ENCODE assay signal across 7 mouse cellular contexts in the genomic region with DNA sequence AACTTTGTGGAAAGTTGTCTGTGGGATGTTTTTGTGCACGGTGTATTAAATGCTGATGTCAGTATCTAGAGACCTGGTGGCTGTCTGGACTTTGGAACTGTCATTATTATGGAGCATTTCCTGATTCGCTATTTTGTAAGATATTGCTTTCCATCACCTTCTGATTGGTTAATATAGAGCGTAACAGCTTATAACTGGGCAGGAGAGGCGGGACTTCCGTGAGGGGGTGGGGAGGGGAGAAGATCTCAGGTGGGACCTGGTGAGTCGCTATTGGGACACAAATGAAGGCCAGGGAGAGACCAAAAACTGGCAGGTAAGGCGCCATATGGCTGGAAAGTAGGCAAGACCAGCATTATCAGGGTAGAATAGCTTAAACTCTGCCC. TPM values are rescaled to one million over a fixed set of nuclear protein-coding genes. Genes with fewer than 3 reads are reported as not detected.
DNase-seq lines count a peak whose midpoint lies in the region; ATAC-seq and TF ChIP-seq lines count a peak whose summit lies in the region.

No protein-coding gene starts in this region.

- DNase-seq in CH12.LX (ENCODE audit: extremely low read depth) (peak; percentile 63), ES-E14 (ENCODE audit: low read depth, low spot score) (peak; percentile 58)
- no peak for DNase-seq in hindbrain, embryonic 11.5 days (ENCODE audit: low spot score)
- DNase-seq in liver, adult 2 months (ENCODE audit: extremely low read depth, low read depth, low spot score): peak; percentile 98
- no peak for DNase-seq in right cerebral cortex, adult 18-20 months
- DNase-seq in left cerebral cortex, adult 2 months (ENCODE audit: extremely low spot score in 1 of 2, low spot score in 2 of 2): no peak

- H3K79me2 ChIP-seq in CH12.LX (replicated peaks; ENCODE audit: control insufficient read depth, extremely low read depth, insufficient read depth, poor library complexity, severe bottlenecking): no peaks in the 10 kb centered on the region
- H3K79me2 ChIP-seq in liver, adult 2 months (ENCODE audit: control insufficient read depth, insufficient read depth, low read length): no peaks in the 10 kb centered on the region

- WGBS in hindbrain, embryonic 11.5 days: 54% methylated on average over 7 of the region's 7 CpGs
- 19% methylated on average over 7 of the region's 7 CpGs for WGBS in liver, adult 2 months
- 58% methylated on average over 7 of the region's 7 CpGs for WGBS in stomach, embryonic 15.5 days

- in situ Hi-C loops in CH12.LX (cut with MboI; ENCODE audit: low pct_ligation_motif_present, low pct_unique_long_range_greater_than_20kb, low sequenced_read_pairs): no loop called here
- in situ Hi-C loops in ES-E14 (cut with MboI; ENCODE audit: low sequenced_read_pairs in 2 of 2, unreplicated experiment in 2 of 2): no loop called here

- TF ChIP-seq CTCF in CH12.LX (conservative IDR thresholded peaks at IDR 0.05 in 1 of 2, IDR thresholded peaks at IDR 0.05 in 1 of 2; ENCODE audit: low read depth in 2 of 2, low read length in 2 of 2): no peak
- TF ChIP-seq CTCF in liver, adult 2 months (IDR thresholded peaks at IDR 0.05; ENCODE audit: low read depth, low read length): no peak
- no peak for TF ChIP-seq CTCF in left cerebral cortex, adult 2 months (IDR thresholded peaks at IDR 0.05)

- H3K9me3 ChIP-seq in CH12.LX (replicated peaks; ENCODE audit: low read length) (no peaks in the 10 kb centered on the region), ES-E14 (ENCODE audit: control insufficient read depth, insufficient read depth, low read depth, low read length) (no peaks in the 10 kb centered on the region)
- H3K9me3 ChIP-seq in hindbrain, embryonic 11.5 days (ENCODE audit: control insufficient read depth, low read length): no peaks in the 10 kb centered on the region
- no peaks in the 10 kb centered on the region for H3K9me3 ChIP-seq in stomach, embryonic 15.5 days

- H3K36me3 ChIP-seq in CH12.LX (replicated peaks in 1 of 2; ENCODE audit: control insufficient read depth in 1 of 2, insufficient read depth in 1 of 2, low read length in 1 of 2): peaks cover 0 to 4% of the 10 kb centered on the region in 2 experiments
- H3K36me3 ChIP-seq in ES-E14 (ENCODE audit: control insufficient read depth, insufficient read depth, low read length, poor library complexity, severe bottlenecking): no peaks in the 10 kb centered on the region
- no peaks in the 10 kb centered on the region for H3K36me3 ChIP-seq in hindbrain, embryonic 11.5 days (ENCODE audit: control insufficient read depth, insufficient read depth, low read length)
- H3K36me3 ChIP-seq in liver, adult 2 months (ENCODE audit: control insufficient read depth, insufficient read depth, low read length): peaks cover 15% of the 10 kb centered on the region
- no peaks in the 10 kb centered on the region for H3K36me3 ChIP-seq in stomach, embryonic 15.5 days

- dilution Hi-C loops in CH12.LX (cut with MboI; ENCODE audit: extremely low pct_ligation_motif_present, extremely low pct_unique_long_range_greater_than_20kb, low sequenced_read_pairs): no loop called here

- H3K27ac ChIP-seq in CH12.LX (ENCODE audit: insufficient read depth, low read depth): no peak overlapping the region
- peak overlapping the region; percentile 23; the same call in 1 of the 2 replicates for H3K27ac ChIP-seq in ES-E14 (ENCODE audit: insufficient read depth, low read depth, low read length, poor library complexity, severe bottlenecking)
- H3K27ac ChIP-seq in hindbrain, embryonic 11.5 days (ENCODE audit: low read depth, low read length): no peak overlapping the region
- H3K27ac ChIP-seq in liver, adult 2 months (replicated peaks; ENCODE audit: insufficient read depth, low read depth, low read length): peak overlapping the region; percentile 91
- H3K27ac ChIP-seq in stomach, embryonic 15.5 days: no peak overlapping the region
- no peak overlapping the region for H3K27ac ChIP-seq in left cerebral cortex, adult 2 months

- H3K9ac ChIP-seq in CH12.LX (ENCODE audit: insufficient read depth, low read depth): no peak overlapping the region
- H3K9ac ChIP-seq in ES-E14 (ENCODE audit: insufficient read depth, low read depth, low read length, poor library complexity, severe bottlenecking): peak overlapping the region; percentile 62
- no peak overlapping the region for H3K9ac ChIP-seq in hindbrain, embryonic 11.5 days (ENCODE audit: low read depth, low read length)
- H3K9ac ChIP-seq in liver, adult 2 months (ENCODE audit: low read depth, low read length): peak overlapping the region; percentile 94
- no peak overlapping the region for H3K9ac ChIP-seq in stomach, embryonic 15.5 days

- H3K4me3 ChIP-seq in CH12.LX (replicated peaks in 1 of 3; ENCODE audit: low read depth in 2 of 3, low read length in 2 of 3, poor library complexity in 1 of 3): peak overlapping the region in 2 of 3 experiments; percentile 43 to 54
- H3K4me3 ChIP-seq in ES-E14 (ENCODE audit: insufficient read depth in 1 of 2, low read depth in 1 of 2, low read length in 2 of 2, poor library complexity in 1 of 2, severe bottlenecking in 1 of 2): peak overlapping the region; percentile 55 to 67
- H3K4me3 ChIP-seq in hindbrain, embryonic 11.5 days (ENCODE audit: low read depth, low read length): 0 out of 2 replicates have a peak overlapping the region, but pooled peaks have one; percentile 16
- H3K4me3 ChIP-seq in liver, adult 2 months (ENCODE audit: insufficient read depth, low read depth, low read length): peak overlapping the region; percentile 80
- H3K4me3 ChIP-seq in stomach, embryonic 15.5 days (replicated peaks): peak overlapping the region; percentile 6; the same call in 1 of the 2 replicates
- H3K4me3 ChIP-seq in left cerebral cortex, adult 2 months: no peak overlapping the region

- H3K27me3 ChIP-seq in CH12.LX (replicated peaks): no peaks in the 10 kb centered on the region
- H3K27me3 ChIP-seq in hindbrain, embryonic 11.5 days (ENCODE audit: control insufficient read depth, insufficient read depth, low read length): no peaks in the 10 kb centered on the region
- no peaks in the 10 kb centered on the region for H3K27me3 ChIP-seq in liver, adult 2 months (ENCODE audit: control insufficient read depth, insufficient read depth, low read length)
- no peaks in the 10 kb centered on the region for H3K27me3 ChIP-seq in stomach, embryonic 15.5 days (replicated peaks)

- ATAC-seq in hindbrain, embryonic 11.5 days (ENCODE audit: low FRiP score): peak; percentile 67; the same call in 1 of the 2 replicates
- ATAC-seq in stomach, embryonic 15.5 days (ENCODE audit: insufficient read depth, low FRiP score, low read depth): peak; percentile 70; the same call in 1 of the 2 replicates

- no peak for TF ChIP-seq EP300 in CH12.LX (IDR thresholded peaks at IDR 0.05; ENCODE audit: low read length)

- intact Hi-C loops in left cerebral cortex, adult 2 months (cut with DNase I): loop anchor here (5.0 kb wide), 1 partner anchor 124 kb away; no protein-coding TSS in a partner anchor

- H3K4me1 ChIP-seq in CH12.LX (ENCODE audit: control insufficient read depth in 1 of 2, insufficient read depth in 2 of 2): peaks cover 0 to 25% of the 10 kb centered on the region in 2 experiments; a peak in 2 of 4 replicates
- H3K4me1 ChIP-seq in ES-E14 (ENCODE audit: control insufficient read depth in 2 of 2, insufficient read depth in 2 of 2, low read length in 2 of 2, poor library complexity in 1 of 2): peaks cover 3 to 6% of the 10 kb centered on the region in 2 experiments; a peak in 3 of 4 replicates
- peaks cover 4% of the 10 kb centered on the region for H3K4me1 ChIP-seq in hindbrain, embryonic 11.5 days (replicated peaks; ENCODE audit: control insufficient read depth, insufficient read depth, low read length)
- H3K4me1 ChIP-seq in liver, adult 2 months (ENCODE audit: control insufficient read depth, insufficient read depth, low read length): peaks cover 4% of the 10 kb centered on the region
- H3K4me1 ChIP-seq in stomach, embryonic 15.5 days: peaks cover 3% of the 10 kb centered on the region; the same call in 1 of the 2 replicates

- no peak overlapping the region for H3K4me2 ChIP-seq in CH12.LX (ENCODE audit: insufficient read depth, low read depth, poor library complexity, severe bottlenecking)
- peak overlapping the region; percentile 22 for H3K4me2 ChIP-seq in hindbrain, embryonic 11.5 days (replicated peaks; ENCODE audit: low read depth, low read length)
- H3K4me2 ChIP-seq in stomach, embryonic 15.5 days: peak overlapping the region; percentile 36

- TF ChIP-seq RAD21 in CH12.LX (IDR thresholded peaks at IDR 0.05; ENCODE audit: low read depth, low read length): no peak

- no peak for TF ChIP-seq POLR2A in CH12.LX (IDR thresholded peaks at IDR 0.05; ENCODE audit: low read depth, low read length)
- TF ChIP-seq POLR2A in liver, adult 2 months (IDR thresholded peaks at IDR 0.05; ENCODE audit: extremely low read depth, insufficient read depth, low read length): peak; percentile 54; the same call in 1 of the 2 replicates

TF ChIP-seq in CH12.LX, 34 proteins besides CTCF, POLR2A, EP300 and RAD21 (continues in another document):
- TF ChIP-seq USF2 (conservative IDR thresholded peaks at IDR 0.05; ENCODE audit: low read depth, low read length) (no peak), ZMIZ1 (IDR thresholded peaks at IDR 0.05; ENCODE audit: low read depth, low read length) (no peak), CHD2 (IDR thresholded peaks at IDR 0.05; ENCODE audit: low read length) (no peak; the same call in 1 of the 2 replicates), USF1 (IDR thresholded peaks at IDR 0.05; ENCODE audit: low read depth, low read length) (no peak), NRF1 (IDR thresholded peaks at IDR 0.05; ENCODE audit: low read depth, low read length) (no peak), NELFE (IDR thresholded peaks at IDR 0.05; ENCODE audit: low read depth, low read length) (no peak)

TF ChIP-seq in ES-E14, 5 proteins besides CTCF, POLR2A, EP300 and RAD21:
- TF ChIP-seq ZNF384 (IDR thresholded peaks at IDR 0.05; ENCODE audit: low read depth, low read length) (no peak), CHD2 (IDR thresholded peaks at IDR 0.05; ENCODE audit: low read depth, low read length) (0 out of 2 replicates have a peak, but pooled peaks have one; percentile 49), HCFC1 (IDR thresholded peaks at IDR 0.05; ENCODE audit: borderline replicate concordance, insufficient read depth, low read length) (no peak), MAFK (IDR thresholded peaks at IDR 0.05; ENCODE audit: insufficient read depth, low read depth, low read length) (0 out of 2 replicates have a peak, but pooled peaks have one; percentile 4), ZC3H11A (IDR thresholded peaks at IDR 0.05; ENCODE audit: borderline replicate concordance, low read depth, low read length) (no peak)

RNA-seq across cellular contexts. Expression of a gene that starts 7.8 kb away (rescaled TPM):
- total RNA-seq in CH12.LX (2012; rRNA removed) (0.63 TPM in 1 of 2 replicates, not detected in the other), CH12.LX (2014; rRNA removed) (2.8 and 5.3 TPM in 2 replicates), ES-E14 (2012; rRNA removed) (not detected in 2 replicates)
- polyA plus RNA-seq in CH12.LX (2012; ENCODE audit: insufficient read length, low read depth): 1.1 TPM in 1 of 2 replicates, not detected in the other
- polyA plus RNA-seq in hindbrain, embryonic 11.5 days (2014; fragmentation: Nextera tagmentation; extraction: Ambion mirVana): not detected in 2 replicates
- not detected in 2 replicates for total RNA-seq in liver, adult 2 months (2014; rRNA removed)
- polyA plus RNA-seq in liver, adult 2 months (2012; rRNA removed): not detected in 2 replicates
- 0.40 TPM in 1 of 2 replicates, not detected in the other for polyA plus RNA-seq in stomach, embryonic 15.5 days (2015; fragmentation: Nextera tagmentation; extraction: Ambion mirVana)
- not detected for total RNA-seq in left cerebral cortex, adult 2 months (2021)

Comparison
In these comparisons a context has a peak if more than half of its experiments do, and no peak if none do; other contexts are left out.
1. DNase-seq: peak in CH12.LX (single experiment), ES-E14 (single experiment) and liver, adult 2 months (single experiment); none in hindbrain, embryonic 11.5 days (single experiment), right cerebral cortex, adult 18-20 months (single experiment) and left cerebral cortex, adult 2 months (0 of 2).
2. H3K27ac ChIP-seq: peak in ES-E14 (single experiment) and liver, adult 2 months (single experiment); none in CH12.LX (single experiment), hindbrain, embryonic 11.5 days (single experiment), stomach, embryonic 15.5 days (single experiment) and left cerebral cortex, adult 2 months (single experiment).
3. H3K9ac ChIP-seq: peak in ES-E14 (single experiment) and liver, adult 2 months (single experiment); none in CH12.LX (single experiment), hindbrain, embryonic 11.5 days (single experiment) and stomach, embryonic 15.5 days (single experiment).